ENCODE assay signal across 8 mouse cellular contexts in the genomic region with DNA sequence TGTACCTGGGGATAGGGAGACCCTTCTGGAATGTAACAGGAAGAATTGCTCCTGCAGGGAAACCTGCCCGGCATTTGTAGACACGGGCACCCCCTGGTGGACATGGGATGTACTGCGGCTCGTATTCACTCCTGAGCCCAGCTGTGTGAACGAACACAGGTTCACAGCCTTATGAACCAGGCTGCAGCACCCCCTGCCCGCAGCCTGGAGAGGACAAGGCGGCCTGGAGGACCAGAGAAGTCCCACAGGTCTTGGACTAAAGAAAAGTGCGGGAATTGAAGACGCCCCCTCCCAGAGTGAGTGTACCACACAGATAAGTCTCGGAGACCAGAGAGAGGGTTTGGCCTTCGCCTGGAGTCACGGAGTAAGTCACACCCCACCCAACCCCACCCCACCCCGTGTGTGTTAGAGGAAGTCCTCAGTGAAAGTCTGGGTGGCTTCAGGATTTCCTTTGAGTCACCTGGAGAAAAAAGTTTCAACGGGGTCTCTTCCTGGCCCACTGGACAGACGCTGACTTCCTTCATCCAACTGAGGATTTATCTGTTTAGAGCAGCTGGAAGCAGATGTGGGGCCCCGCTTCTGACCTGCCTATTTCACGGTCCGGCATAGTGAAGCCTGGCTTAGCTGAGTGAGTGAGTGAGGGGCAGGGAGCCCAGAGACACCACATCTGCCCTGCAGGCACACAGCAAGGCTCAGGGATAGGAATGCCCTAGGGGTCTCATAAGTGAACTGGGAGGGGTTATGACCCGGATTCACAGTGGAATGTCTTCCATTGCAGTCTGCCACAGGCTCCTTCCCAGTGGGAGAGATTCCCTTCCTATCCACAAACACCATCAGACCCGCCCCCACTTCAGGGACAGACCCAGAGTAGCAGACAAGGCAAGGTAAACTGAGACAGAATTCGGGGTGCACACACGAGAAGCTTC. TPM values are rescaled to one million over a fixed set of nuclear protein-coding genes. Genes with fewer than 3 reads are reported as not detected.
A peak's percentile ranks its signal among the peaks of the same experiment; 100 is the strongest.
DNase-seq lines count a peak whose midpoint lies in the region; ATAC-seq and TF ChIP-seq lines count a peak whose summit lies in the region.

No protein-coding gene starts in this region.

- H3K4me1 ChIP-seq in bone marrow macrophage, adult 2 months (ENCODE audit: control insufficient read depth, insufficient read depth, low read length): peaks cover 13% of the 10 kb centered on the region
- 0 out of 2 replicates have a peak, but pooled peaks cover 4% of the 10 kb centered on the region for H3K4me1 ChIP-seq in lung, adult 2 months (ENCODE audit: control insufficient read depth, insufficient read depth, low read length)

- peak; percentile 95 for TF ChIP-seq CTCF in bone marrow macrophage, adult 2 months (IDR thresholded peaks at IDR 0.05; ENCODE audit: low read depth, low read length)
- peak; percentile 96 for TF ChIP-seq CTCF in lung, adult 2 months (IDR thresholded peaks at IDR 0.05; ENCODE audit: insufficient read depth, low read length)

- DNase-seq in CD8-positive naive resting alpha-beta T cell, adult 2 months (ENCODE audit: low read depth in 2 of 2, low spot score in 2 of 2): peak; percentile 85 to 87
- DNase-seq in heart, postnatal 36 days: peak; percentile 91 to 97
- peak; percentile 83 to 95 for DNase-seq in layer of hippocampus, adult 18-20 months (ENCODE audit: low spot score in 2 of 2)
- peak; percentile 93 for DNase-seq in lung, adult 2 months
- DNase-seq in ovary, adult 18-20 months (ENCODE audit: low spot score): peak; percentile 70
- DNase-seq in testis, postnatal 14 days (ENCODE audit: low spot score): peak; percentile 87

- TF ChIP-seq POLR2A in bone marrow macrophage, adult 2 months (IDR thresholded peaks at IDR 0.05; ENCODE audit: borderline replicate concordance, low read depth, low read length): no peak
- TF ChIP-seq POLR2A in lung, adult 2 months (IDR thresholded peaks at IDR 0.05; ENCODE audit: borderline replicate concordance, extremely low read depth, low read depth, low read length): no peak

- 27% methylated on average over 22 of the region's 22 CpGs for WGBS in lung, adult 2 months

- H3K27ac ChIP-seq in bone marrow macrophage, adult 2 months (ENCODE audit: insufficient read depth, low read depth, low read length): no peak overlapping the region

- peak; percentile 35 for ATAC-seq in erythroid progenitor cell, adult 5-6 weeks (replicated peaks; ENCODE audit: low FRiP score, poor library complexity, severe bottlenecking)

- intact Hi-C loops in heart, postnatal 36 days (cut with DNase I): loop anchor here (1.0 to 5.0 kb wide), 3 partner anchors 20 to 121 kb away; no protein-coding TSS in a partner anchor

- no peak overlapping the region for H3K4me3 ChIP-seq in bone marrow macrophage, adult 2 months (ENCODE audit: insufficient read depth, low read length)
- no peak overlapping the region for H3K4me3 ChIP-seq in lung, adult 2 months (replicated peaks; ENCODE audit: extremely low read depth, low read depth, low read length)

RNA-seq across cellular contexts. Expression of gene Arrdc2, which starts 1.9 kb away (rescaled TPM):
- 27.8 and 29.7 TPM in 2 replicates for polyA plus RNA-seq in bone marrow macrophage, adult 2 months (2012; ENCODE audit: insufficient read depth, insufficient read length, missing spikeins)
- 35.0 and 62.9 TPM in 2 replicates for total RNA-seq in erythroid progenitor cell, adult 5-6 weeks (2015; ENCODE audit: low replicate concordance)
- total RNA-seq in erythroid progenitor cell, adult 5-6 weeks (2017; ENCODE audit: low replicate concordance): 27.3 and 54.3 TPM in 2 replicates
- 10 to 100 TPM; 11.3 to 11.4 TPM for total RNA-seq in heart, postnatal 36 days (2021)
- 10 to 100 TPM; 15.9 to 27.3 TPM for total RNA-seq in layer of hippocampus, adult 18-20 months (2021)
- polyA plus RNA-seq in lung, adult 2 months (2012; rRNA removed): 50.3 and 78.3 TPM in 2 replicates

RNA-seq across cellular contexts. Expression of gene Kcnn1, which starts 21.6 kb away (rescaled TPM):
- 0.99 and 1.8 TPM in 2 replicates for polyA plus RNA-seq in bone marrow macrophage, adult 2 months (2012; ENCODE audit: insufficient read depth, insufficient read length, missing spikeins)
- total RNA-seq in erythroid progenitor cell, adult 5-6 weeks (2015; ENCODE audit: low replicate concordance): not detected in 2 replicates
- 0.26 TPM in 1 of 2 replicates, not detected in the other for total RNA-seq in erythroid progenitor cell, adult 5-6 weeks (2017; ENCODE audit: low replicate concordance)
- 10 to 100 TPM; 10.4 to 13.6 TPM for total RNA-seq in heart, postnatal 36 days (2021)
- 10 to 100 TPM; 19.0 to 20.8 TPM for total RNA-seq in layer of hippocampus, adult 18-20 months (2021)
- 3.4 and 5.0 TPM in 2 replicates for polyA plus RNA-seq in lung, adult 2 months (2012; rRNA removed)

RNA-seq across cellular contexts. Expression of gene Ccdc124, which starts 32.3 kb away (rescaled TPM):
- polyA plus RNA-seq in bone marrow macrophage, adult 2 months (2012; ENCODE audit: insufficient read depth, insufficient read length, missing spikeins): 35.6 and 39.9 TPM in 2 replicates
- total RNA-seq in erythroid progenitor cell, adult 5-6 weeks (2015; ENCODE audit: low replicate concordance): 18.0 and 20.9 TPM in 2 replicates
- 23.8 and 26.6 TPM in 2 replicates for total RNA-seq in erythroid progenitor cell, adult 5-6 weeks (2017; ENCODE audit: low replicate concordance)
- 10 to 100 TPM; 45.2 to 49.4 TPM for total RNA-seq in heart, postnatal 36 days (2021)
- 10 to 100 TPM; 93.2 to 98.5 TPM for total RNA-seq in layer of hippocampus, adult 18-20 months (2021)
- polyA plus RNA-seq in lung, adult 2 months (2012; rRNA removed): 43.8 and 48.0 TPM in 2 replicates

RNA-seq across cellular contexts. Expression of gene Il12rb1, which starts 33.2 kb away (rescaled TPM):
- 0.20 TPM in 1 of 2 replicates, not detected in the other for polyA plus RNA-seq in bone marrow macrophage, adult 2 months (2012; ENCODE audit: insufficient read depth, insufficient read length, missing spikeins)
- 0.84 and 1.1 TPM in 2 replicates for total RNA-seq in erythroid progenitor cell, adult 5-6 weeks (2015; ENCODE audit: low replicate concordance)
- total RNA-seq in erythroid progenitor cell, adult 5-6 weeks (2017; ENCODE audit: low replicate concordance): 0.13 and 0.53 TPM in 2 replicates
- not detected for total RNA-seq in heart, postnatal 36 days (2021)
- 1 to 10 TPM in 1 of 2 experiments, under 1 TPM in 1; 0.97 to 1.7 TPM for total RNA-seq in layer of hippocampus, adult 18-20 months (2021)
- polyA plus RNA-seq in lung, adult 2 months (2012; rRNA removed): 0.86 and 1.5 TPM in 2 replicates

RNA-seq across cellular contexts. Expression of gene Mast3, which starts 36.6 kb away (rescaled TPM):
- 57.7 and 59.6 TPM in 2 replicates for polyA plus RNA-seq in bone marrow macrophage, adult 2 months (2012; ENCODE audit: insufficient read depth, insufficient read length, missing spikeins)
- 13.4 and 14.4 TPM in 2 replicates for total RNA-seq in erythroid progenitor cell, adult 5-6 weeks (2015; ENCODE audit: low replicate concordance)
- total RNA-seq in erythroid progenitor cell, adult 5-6 weeks (2017; ENCODE audit: low replicate concordance): 2.7 and 3.0 TPM in 2 replicates
- 1 to 10 TPM; 6.4 to 8.9 TPM for total RNA-seq in heart, postnatal 36 days (2021)
- total RNA-seq in layer of hippocampus, adult 18-20 months (2021): 100 to 1,000 TPM; 439 to 476 TPM
- 84.2 and 87.0 TPM in 2 replicates for polyA plus RNA-seq in lung, adult 2 months (2012; rRNA removed)

Comparison
In these comparisons a context has a peak if more than half of its experiments do, and no peak if none do; other contexts are left out.
1. RNA of gene Kcnn1, which starts 21.6 kb away (total RNA-seq): 19.0 to 20.8 TPM in layer of hippocampus, adult 18-20 months and 10.4 to 13.6 TPM in heart, postnatal 36 days; 0.26 TPM in erythroid progenitor cell, adult 5-6 weeks; every median in the first group is over 4 times any median in the second.
2. Peak in every context shown above with its lines, with median percentiles within 50 percentile points of each other: DNase-seq.